Mouse (Mus musculus) right cerebral cortex, postnatal 36 days (tissue): Measurements from ENCODE around the gene Asb7.

Source experiments
- DNase-seq, 2 experiments: peaks; one replicate each; pipeline ENCODE4 v3.0.0; 2022; ENCODE audit warnings: low spot score in 2 of 2, mixed read lengths in 1 of 2

Gene Asb7

GRCm38 (mm10) chr7:66689294-66689619 is at the start of gene Asb7:
TSS of gene Asb7 (minus strand) at chr7:66689596.
- peak in 1 of 2 experiments; percentile 4 for DNase-seq

- DNase-seq = no peak
Observed at GRCm38 (mm10) chr7:66737418-66737817, 48.0 kb upstream of the Asb7 start.

GRCm38 (mm10) chr7:66734993-66735392 is 45.6 kb upstream of the Asb7 start:
- no peak for DNase-seq

- DNase-seq = no peak
Observed at GRCm38 (mm10) chr7:66734466-66734865, 45.1 kb upstream of the Asb7 start.

GRCm38 (mm10) chr7:66733882-66734281 is 44.5 kb upstream of the Asb7 start:
- DNase-seq = no peak

- DNase-seq = no peak
Observed at GRCm38 (mm10) chr7:66733431-66733830, 44.0 kb upstream of the Asb7 start.

GRCm38 (mm10) chr7:66729232-66729631 is 39.8 kb upstream of the Asb7 start:
- DNase-seq = no peak

GRCm38 (mm10) chr7:66728072-66728471 is 38.7 kb upstream of the Asb7 start:
- no peak for DNase-seq

GRCm38 (mm10) chr7:66724954-66725353 is 35.6 kb upstream of the Asb7 start:
- no peak for DNase-seq

- no peak for DNase-seq
Observed at GRCm38 (mm10) chr7:66724514-66724913, 35.1 kb upstream of the Asb7 start.

- no peak for DNase-seq
Observed at GRCm38 (mm10) chr7:66711166-66711565, 21.8 kb upstream of the Asb7 start.

GRCm38 (mm10) chr7:66704631-66705030 is 15.2 kb upstream of the Asb7 start:
- DNase-seq = no peak

- no peak for DNase-seq
Observed at GRCm38 (mm10) chr7:66702721-66703120, 13.3 kb upstream of the Asb7 start.

- no peak for DNase-seq
Observed at GRCm38 (mm10) chr7:66694467-66694866, 5.1 kb upstream of the Asb7 start.

GRCm38 (mm10) chr7:66689620-66690360 is 394 bp upstream of the Asb7 start, which contains the start of gene Lins1:
TSS of gene Lins1 (plus strand) at chr7:66689889.
- DNase-seq = peak; percentile 98 to 99

GRCm38 (mm10) chr7:66688721-66689120 is 675 bp downstream of the Asb7 start:
- no peak for DNase-seq

- DNase-seq = no peak
Observed at GRCm38 (mm10) chr7:66682119-66682863, 7.1 kb downstream of the Asb7 start.

- DNase-seq = no peak
Observed at GRCm38 (mm10) chr7:66675800-66676199, 13.6 kb downstream of the Asb7 start.

- DNase-seq = no peak
Observed at GRCm38 (mm10) chr7:66667064-66667463, 22.3 kb downstream of the Asb7 start.

GRCm38 (mm10) chr7:66663548-66663947 is 25.8 kb downstream of the Asb7 start:
- DNase-seq = no peak

GRCm38 (mm10) chr7:66661572-66661971 is 27.8 kb downstream of the Asb7 start:
- peak; percentile 44 to 59 for DNase-seq

- no peak for DNase-seq
Observed at GRCm38 (mm10) chr7:66660972-66661371, 28.4 kb downstream of the Asb7 start.

GRCm38 (mm10) chr7:66660291-66660690 is 29.1 kb downstream of the Asb7 start:
- no peak for DNase-seq
